Mouse (Mus musculus) skeletal muscle tissue, adult 2 months (tissue): ENCODE measurements around the gene Diaph3.

Experiments used
- DNase-seq: peaks from one replicate; pipeline ENCODE4 v3.0.0-alpha.2; 2012; ENCODE audit warnings: low read depth, low spot score

Diaph3 gene

GRCm38 (mm10) chr14:86847154-86847810 is 293.8 kb downstream of the Diaph3 start:
- DNase-seq, result no peak

DNA sequence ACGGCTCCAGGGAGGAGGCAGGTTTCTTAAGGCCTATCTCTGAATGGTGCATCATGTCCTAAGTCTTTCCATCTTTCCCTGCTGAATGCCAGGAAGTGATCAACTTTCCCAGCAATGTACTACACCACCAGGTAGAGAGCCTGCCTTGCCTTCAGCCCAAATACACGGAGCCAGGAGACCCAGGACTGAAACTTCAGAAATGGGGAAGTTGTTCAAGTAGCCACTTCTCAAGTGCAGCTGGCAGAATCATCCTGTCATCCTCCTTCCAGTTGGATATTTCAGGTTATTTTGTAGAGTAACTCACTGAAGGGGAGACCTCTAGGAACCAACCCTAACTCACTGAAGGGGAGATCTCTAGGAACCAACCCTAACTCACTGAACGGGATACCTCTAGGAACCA is 297.0 kb downstream of the Diaph3 start:
- no peak for DNase-seq

DNA sequence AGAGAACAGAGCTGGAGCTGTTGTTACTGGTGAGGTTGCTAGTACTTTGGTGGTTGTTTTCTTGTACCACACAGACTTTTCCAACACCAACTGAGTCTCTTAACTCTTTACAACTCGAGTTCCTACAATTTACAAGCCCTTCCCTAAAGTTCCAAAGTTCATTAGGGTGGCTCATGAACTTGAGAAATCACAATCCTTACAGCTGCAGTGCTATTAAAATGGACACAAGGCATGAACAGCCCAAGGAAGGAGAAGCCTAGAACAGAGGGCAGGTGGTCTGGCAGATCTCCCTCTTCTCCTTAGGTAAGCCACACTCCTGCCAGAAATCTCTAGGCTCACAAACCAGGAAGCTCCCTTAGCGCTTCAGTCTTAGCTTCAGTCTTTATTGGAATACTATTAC is 303.4 kb downstream of the Diaph3 start:
- no peak for DNase-seq

GRCm38 (mm10) chr14:86834851-86835250 is 306.2 kb downstream of the Diaph3 start:
- DNase-seq, result no peak

GRCm38 (mm10) chr14:86834269-86834668 is 306.8 kb downstream of the Diaph3 start:
- DNase-seq, result no peak

- no peak for DNase-seq
These were observed 308.0 kb downstream of the Diaph3 start for GRCm38 (mm10) chr14:86833003-86833402.

GRCm38 (mm10) chr14:86816246-86816645 is 324.8 kb downstream of the Diaph3 start:
- DNase-seq, result no peak

DNA sequence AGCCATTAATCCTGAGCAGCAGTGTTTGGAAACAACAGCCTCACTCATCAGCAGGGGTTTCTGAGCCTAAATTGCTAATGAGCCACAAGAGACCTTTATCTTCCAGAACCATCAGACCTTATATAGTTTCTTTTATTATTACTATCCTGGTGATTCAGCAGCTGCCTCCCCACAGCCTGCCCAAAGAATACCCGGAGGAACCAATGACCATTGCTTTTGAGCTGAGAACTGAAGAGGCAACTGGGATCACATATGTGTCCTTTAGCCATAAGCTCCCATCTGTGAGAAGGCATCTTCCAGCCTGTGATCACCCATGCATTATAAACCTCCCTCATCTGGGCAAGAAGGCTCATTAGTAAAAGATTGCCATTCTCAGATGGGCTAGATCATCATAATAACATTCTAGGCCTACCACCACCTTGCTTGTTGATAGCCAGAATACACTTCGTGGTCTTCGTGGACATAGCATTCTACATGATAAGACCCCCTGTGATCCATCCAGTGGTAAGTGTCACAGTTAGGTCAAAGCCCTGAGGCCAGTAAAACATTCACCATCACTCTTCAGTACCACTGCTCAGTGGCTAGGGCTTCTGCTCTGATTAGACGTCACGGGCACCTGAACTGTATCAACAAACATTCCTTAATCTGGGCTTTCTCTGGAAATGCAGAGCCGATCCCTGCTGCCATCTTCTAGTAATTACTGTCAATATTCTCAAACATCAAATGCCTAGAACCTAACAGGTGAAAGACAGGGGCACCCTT is 352.0 kb downstream of the Diaph3 start:
- DNase-seq, result no peak

DNA sequence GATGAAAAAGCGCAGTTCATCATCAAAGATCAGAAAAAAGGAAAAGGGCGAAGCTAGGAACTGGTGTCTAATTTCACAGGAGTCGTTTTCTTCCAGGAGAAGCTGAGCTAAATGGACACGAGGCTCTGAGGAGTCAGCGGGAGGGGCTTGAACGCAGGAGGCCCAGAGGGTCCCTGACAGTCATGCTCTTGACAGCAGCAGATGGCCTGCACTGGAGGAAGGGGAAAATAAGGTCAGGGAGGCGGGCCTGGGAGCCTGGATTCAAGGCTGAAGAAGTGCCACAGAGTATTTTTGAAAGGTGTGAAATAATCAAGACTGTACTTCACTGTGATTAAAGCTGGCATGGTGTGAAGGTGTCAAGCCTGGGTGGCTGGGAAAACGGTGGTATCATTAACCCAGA is 354.2 kb downstream of the Diaph3 start:
- DNase-seq, result no peak

DNA sequence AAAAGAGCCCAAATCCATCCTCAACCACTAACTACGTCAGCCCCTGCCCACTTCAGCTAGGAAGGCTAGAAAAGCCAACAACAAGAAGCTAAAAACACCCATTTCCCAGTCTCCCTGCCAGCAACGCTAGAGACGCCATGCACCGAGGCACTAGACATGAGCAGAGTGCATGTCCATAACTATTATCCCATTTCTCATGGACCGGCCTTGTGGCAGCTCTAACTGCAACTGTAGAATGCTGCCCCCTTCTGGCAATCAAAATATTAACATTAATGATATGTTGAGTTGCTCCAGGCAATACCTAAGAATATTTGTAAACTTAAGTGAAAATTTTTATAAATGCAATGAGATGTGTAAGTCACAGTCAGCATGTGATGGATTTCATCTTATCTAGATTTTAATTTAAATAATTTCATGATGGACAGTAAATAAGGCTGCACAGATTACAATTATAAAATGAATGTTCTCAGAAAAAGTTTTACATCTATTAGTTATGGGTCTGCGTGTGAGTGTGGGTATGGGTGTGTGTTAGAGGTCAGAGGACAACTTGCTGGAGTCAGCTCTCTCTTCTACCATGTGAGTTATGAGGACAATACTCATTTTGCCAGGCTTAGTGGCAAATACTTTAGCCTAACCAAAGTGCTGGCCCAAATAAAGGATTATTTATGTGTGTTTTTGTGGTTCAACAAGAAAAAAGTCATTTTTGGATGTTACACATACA is 359.3 kb downstream of the Diaph3 start:
- DNase-seq, result peak; percentile 9

- DNase-seq, result no peak
These were observed 367.7 kb downstream of the Diaph3 start for GRCm38 (mm10) chr14:86773311-86773710.

DNA sequence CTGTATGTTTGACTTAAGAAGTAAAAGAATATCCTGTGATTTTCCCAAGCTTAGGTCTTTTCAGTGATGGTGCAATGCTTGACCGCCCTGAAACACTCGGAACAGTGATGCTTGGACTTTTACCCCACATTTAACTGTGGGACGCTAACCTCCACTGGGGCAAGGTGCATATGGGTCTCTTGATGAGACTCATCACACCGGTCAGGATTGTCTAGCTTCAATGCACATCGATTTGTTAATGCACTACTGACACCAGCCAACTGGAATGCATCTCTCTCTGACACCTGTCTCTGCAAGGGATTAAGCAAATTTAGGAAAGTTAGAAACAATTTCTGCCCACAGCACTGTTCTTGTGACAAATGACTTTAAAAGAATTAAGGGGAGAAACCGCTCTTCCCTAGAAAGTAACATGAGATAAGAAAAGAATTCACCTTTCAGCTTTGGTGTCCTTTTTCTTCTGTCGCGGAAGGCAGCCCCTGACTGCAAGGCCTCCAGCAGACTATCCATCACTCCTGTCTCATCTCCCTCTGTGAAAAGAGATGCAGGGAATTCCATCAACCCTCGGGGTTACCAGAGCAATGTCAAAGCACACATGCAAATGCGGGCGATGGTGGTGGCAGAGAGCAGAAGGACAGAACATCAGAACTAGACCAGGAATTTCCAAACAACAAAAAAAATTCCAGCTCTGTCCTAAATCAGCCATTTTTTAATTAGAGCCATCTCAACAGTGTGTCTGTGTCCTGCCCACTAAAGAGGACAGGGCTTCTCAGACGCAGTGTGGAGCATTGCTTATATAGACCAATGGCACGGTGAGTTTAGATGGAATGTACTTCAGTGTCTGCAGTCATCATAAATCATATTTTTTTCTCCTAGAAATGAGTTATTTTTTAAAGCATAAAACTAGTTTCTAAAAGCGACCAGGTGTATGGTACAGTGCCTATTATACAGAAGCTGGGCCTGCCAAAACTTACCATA is 368.6 kb downstream of the Diaph3 start:
- DNase-seq, result no peak

DNA sequence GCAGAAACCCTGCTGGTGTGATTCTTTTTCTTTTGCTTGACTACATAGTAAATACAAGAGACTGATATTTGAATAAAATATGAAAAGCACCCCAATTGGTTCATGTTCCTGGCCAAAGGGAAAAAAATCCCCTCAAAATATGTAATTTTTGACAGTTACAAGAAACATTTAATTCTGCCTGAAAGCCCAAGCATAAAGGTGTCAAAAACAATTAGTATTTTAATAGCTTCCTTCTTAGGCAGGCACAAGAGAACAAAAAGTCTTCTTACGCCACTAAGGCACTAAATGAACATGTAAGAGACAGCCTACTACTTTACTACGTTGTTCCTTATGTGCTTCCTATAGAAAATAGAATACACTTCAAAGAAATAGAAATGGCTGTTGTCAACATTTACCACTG is 376.7 kb downstream of the Diaph3 start:
- DNase-seq, result no peak

DNA sequence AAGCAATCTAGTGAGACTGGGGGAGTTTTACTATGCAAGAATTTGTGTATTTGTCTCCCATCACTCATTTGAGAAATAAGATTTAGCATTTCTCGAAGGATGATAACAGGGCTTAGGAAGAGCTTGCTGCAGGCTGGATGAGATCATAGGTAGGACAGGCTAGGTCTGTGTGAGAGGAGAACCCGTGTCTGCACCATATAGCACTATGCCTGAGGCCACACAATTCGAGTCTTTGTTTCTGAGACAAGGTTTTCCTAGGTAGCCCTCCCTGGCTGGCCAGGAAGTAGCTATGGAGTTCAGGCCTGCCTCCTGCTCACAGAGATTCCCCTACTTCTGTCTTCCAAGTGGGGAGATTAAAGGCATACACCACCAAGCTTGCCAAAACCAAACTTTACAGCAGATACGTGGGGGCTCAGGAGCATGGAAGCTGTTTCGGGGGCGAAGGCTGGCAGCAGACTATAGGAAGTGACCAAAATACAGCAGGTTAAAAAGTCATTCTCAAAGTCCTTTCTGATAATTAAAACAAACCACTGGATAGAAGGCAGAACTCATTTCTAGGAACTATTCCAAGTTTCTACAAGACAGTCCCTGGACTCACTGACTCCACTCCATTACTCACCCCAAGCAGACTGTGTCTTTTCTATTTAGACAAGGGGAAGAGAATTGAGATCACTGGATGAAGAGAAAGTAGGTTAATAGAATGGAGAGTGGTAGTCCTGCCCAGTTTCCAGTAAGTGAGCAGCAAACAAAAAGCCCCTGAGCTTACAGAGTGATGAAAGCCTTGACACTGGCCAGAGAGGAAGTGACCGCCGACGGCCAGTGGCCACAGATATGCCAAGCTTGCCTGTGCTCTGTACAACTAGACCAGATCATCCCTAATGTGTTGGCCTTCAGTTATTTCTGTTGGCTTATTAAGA is 383.2 kb downstream of the Diaph3 start:
- peak; percentile 3 for DNase-seq

DNA sequence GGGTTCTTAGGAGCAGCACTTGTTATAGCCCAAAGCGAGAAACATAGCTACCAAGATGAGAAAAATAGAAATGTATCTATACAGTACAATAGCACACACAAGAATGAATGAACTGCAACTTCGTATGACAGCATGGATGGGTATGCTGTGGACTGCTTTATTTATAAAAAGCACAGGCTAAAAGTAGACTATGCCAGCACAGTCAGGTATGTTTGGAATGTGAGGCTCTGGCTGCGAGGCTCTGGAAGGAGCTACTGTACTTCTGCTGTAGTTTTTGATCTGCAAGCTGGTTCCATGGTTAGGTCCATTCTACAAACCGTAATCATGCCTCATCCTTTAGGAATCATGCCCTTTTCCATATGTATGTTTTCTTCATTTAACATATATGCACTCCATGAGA is 383.9 kb downstream of the Diaph3 start:
- no peak for DNase-seq

DNA sequence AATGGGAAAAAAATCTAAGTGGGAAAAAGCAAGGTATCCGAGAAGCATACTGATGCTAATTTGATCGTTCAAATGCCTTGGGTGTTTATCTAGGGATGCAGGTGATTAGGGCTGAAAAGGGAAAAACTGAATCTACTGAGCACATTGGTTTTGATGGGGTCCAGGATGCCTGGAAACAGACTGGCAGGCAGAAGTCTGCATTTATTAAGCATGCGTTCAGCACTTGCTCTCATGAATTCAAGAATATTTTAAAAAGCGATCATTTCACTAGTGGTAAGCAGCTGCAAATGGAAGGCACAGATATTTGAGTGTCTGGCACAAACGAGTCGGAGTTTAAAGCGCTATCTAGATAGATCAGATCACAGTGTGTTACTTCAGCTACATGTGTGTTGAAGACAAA is 390.7 kb downstream of the Diaph3 start:
- no peak for DNase-seq

GRCm38 (mm10) chr14:86749425-86749824 is 391.6 kb downstream of the Diaph3 start:
- no peak for DNase-seq

GRCm38 (mm10) chr14:86748876-86749275 is 392.2 kb downstream of the Diaph3 start:
- no peak for DNase-seq

- no peak for DNase-seq
These were observed 396.5 kb downstream of the Diaph3 start for GRCm38 (mm10) chr14:86744523-86744922.

- no peak for DNase-seq
These were observed 399.0 kb downstream of the Diaph3 start for GRCm38 (mm10) chr14:86741855-86742531.
